Mouse (Mus musculus) spleen, adult 12 weeks (tissue): ENCODE results near the gene Cacng8.

Experiments
- DNase-seq: peaks from one replicate; pipeline ENCODE4 v3.0.0; 2022; ENCODE audit warnings: low spot score

Gene Cacng8

DNA sequence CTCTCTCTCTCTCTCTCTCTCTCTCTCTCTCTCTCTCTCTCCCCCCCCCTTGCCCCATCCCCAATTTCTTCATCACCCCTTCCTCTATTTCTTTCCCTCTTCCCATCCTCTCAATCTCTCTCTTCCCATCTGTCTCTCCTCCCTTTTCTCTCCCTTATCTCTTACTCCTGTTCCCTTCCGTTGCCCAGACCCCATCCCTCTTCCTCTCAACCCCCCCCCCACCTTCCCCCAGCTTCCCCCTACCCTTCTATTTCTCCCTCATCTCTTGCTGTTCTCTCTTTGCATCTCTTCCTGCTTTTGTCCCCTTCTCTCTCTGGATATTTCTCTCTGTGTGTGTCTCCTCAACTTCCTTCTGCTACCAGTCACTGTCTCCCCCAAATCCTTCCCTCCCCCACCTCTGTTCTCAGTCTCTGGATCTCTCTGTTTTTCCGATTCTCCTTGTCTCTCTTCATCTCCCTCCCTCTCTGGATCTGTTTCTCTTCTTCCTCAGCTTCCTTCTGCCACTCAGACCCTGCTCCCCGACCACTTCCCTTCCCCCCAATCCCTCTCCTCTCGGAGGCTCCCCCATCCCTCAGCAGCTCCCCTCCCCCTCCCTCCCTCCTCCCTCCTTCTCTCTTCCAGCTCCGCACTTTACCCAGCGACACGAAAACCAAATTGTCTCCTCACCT, at the start of gene Cacng8:
TSS of gene Cacng8 (plus strand) at position 271 of the 668 bp plus-strand sequence.
- no peak for DNase-seq

DNA sequence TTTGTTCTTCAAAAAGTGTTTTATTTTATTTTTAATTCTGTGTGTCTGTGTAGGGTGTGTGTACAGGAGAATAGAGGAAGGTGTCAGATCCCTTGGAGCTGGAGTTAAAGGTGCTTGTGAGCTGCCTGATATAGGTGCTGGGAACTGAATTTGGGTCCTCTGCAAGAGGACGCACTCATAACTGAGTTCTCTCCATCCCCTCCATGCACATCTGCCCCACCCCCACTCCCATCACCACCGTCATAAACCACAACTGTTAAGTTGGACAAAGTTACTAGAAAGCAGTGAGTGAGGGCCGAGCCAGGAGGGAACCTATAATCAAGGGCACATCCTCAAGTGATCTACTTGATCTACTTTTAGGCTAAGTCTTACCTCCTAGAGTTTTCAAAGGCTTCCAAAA, 46.6 kb upstream of the Cacng8 start:
- DNase-seq, result no peak

DNA sequence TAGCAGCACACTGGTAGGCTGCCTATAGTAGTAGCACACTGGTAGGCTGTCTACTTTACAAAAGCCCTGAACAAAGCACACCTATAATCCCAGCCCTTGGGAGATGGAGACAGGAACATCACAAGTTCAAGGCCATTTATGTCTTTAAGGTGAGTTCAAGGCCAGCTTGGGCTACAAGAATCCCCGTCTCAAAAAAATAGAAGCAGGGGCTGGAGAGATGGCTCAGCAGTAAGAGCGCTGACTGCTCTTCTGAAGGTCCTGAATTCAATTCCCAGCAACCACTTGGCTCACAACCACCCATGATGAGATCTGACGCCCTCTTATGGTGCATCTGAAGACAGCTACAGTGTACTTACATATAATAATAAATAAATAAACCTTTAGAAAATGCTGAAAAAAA, 45.2 kb upstream of the Cacng8 start:
- no peak for DNase-seq

DNA sequence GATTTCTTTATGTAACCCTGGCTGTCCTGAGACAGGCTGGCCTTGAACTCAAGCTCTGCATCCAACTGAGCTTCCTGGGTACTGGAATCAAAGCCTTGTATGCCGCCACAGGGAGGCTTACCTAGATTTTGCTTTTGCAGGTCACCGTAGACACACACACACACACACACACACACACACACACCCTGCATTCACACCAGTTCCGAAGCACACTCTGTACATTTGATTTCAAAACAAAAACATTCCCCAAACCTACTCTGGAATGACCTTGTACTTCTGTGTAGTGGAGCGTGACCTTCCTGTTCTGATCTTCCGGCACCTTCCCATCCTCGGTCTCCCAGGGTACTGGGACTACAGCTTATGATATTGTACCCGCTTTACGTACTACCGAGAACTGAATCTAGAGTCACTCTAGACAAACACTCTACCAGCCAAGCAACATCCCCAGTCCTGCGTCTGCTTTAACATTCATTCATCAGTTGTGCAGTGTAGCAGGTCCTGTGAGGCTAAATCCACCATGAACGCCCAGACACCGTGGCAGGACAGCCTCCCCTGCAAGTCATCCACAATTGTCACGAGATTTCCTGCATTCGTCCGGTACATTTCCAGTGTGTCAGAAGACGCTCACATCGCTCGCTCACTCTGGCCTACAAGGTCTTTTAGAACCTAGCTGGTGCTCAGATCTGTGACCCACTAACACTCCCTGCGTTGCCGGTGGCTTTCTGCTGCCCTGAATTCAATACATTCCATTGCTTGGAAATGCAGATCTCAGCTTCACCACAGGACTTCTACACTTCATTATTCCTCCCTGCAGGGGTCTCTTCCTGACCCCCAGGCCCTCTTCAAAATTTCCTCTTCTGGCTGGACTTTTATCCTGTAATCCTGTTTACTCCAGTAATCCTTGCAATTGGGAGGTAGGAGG, 42.9 kb upstream of the Cacng8 start:
- no peak for DNase-seq

DNA sequence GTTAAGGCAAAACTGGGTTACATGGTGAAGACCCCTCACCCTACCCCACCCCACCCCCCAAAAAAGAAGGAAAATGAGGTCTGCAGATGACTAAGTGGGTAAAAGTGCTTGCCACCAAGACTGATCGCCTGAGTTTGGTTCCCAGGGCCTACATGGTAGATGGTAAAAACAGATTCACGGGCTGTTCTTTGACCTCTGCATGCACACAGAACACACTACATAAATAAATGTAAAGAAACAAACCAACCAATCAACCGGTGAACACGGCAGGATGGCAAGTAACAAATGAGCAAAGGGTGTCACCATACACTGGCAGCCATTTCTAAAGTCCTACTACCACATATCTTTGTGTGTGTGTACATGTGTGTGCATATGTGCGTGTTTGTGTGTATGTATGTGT, 42.2 kb upstream of the Cacng8 start:
- DNase-seq, result no peak

DNA sequence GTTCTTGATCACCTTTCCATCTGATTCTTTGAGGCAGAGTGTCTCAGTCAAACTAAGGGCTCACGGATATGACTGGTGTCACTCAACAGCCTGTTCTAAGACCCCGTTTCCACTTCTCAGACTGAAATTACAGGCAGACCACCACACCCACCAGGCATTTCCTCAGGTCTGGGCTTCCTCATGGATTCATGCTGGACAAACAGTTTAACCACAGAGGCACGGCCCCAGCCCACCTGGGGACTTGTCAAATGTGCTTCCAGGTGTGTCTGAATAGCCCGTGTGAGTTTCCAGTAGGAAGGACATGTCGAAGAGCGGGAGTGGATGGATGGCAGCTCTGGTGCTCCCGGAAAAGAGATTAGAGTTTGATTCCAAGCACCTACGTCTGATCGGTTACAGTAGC, 40.7 kb upstream of the Cacng8 start:
- DNase-seq, result no peak

DNA sequence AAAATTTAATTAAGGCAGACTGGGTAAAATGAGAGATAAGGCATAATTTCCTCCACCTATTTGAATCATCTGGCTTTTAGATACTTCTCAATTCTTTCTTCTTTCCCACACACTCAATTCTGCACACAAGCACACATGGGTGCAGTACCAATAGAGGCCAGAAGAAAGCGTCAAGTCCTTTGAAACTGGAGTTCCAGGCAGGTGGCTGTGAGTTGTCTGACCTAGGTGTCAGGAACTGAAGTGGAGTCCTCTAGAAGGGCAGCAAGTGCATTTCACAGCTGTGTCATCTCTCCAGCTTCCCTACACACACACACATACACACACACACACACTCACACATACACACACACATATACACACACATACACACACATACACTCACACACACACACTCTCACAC, 38.9 kb upstream of the Cacng8 start:
- no peak for DNase-seq

DNA sequence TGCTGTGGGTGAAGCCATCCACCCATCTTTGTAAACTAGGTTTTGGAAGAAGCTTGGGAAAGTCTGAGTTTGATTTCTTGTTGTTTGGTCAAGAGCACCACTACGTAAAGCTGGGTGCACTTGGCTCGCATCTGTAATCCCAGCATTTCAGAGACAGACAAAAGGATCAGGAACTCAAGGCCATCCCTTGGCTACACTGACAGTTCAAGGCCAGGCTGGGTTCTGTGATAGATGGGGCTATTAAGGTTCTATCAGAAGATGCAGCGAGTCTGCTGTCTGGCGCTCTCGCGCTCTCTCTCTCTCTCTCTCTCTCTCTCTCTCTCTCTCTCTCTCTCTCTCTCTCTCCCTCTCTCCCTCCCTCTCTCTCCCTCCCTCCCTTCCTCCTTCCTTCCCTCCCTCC, 35.6 kb upstream of the Cacng8 start:
- DNase-seq, result no peak

DNA sequence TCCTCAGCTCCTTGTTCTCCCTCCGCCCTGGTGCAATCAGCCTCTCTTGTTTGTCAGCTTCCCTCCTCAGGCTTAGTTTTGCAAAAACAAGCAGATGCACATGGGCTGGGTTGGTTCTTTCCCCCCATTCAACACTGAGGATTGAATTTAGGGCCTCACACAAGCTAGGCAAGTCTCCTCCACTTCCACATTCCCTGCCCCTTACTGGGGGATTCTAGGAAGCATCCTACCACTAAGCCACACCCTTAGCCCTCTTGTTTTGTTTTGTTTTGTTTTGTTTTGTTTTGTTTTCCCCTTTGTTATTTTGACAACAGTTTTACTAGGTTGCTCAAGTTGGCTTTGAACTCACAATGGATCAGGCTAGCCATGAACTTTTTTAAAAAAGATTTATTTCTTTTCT, 29.8 kb upstream of the Cacng8 start:
- DNase-seq, result no peak

DNA sequence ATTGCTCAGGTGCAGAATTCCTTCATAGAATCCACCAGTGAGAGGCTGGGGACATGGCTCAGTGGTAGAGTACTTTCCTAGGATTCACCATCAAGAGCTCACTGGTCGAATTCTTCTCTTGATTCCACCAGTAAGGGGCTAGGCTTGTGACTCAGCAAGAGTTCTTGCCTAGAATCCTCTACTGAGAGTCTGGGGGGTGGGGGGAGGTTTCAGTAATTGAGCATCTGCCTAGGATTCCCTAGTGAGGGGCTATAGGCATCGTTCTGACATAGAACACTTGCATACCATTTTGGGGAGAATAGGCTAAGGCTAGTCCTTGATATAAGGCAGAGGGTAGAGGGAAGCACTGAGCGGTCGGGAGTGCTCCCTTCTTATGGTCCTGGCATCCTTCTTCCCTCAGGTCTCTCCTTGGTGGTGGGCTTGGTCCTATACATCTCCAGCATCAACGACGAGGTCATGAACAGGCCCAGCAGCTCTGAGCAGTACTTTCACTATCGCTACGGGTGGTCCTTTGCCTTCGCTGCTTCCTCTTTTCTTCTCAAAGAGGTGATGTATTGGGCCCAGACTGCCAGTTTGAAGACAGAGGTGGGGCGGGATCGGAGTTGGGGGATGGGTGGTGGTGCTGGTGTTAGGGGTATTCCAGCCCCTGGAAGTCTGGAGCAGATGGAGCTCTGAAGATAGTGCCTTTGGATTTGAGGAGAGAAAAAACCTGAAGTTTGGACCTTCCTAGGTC, 24.8 kb upstream of the Cacng8 start:
- DNase-seq, result no peak

DNA sequence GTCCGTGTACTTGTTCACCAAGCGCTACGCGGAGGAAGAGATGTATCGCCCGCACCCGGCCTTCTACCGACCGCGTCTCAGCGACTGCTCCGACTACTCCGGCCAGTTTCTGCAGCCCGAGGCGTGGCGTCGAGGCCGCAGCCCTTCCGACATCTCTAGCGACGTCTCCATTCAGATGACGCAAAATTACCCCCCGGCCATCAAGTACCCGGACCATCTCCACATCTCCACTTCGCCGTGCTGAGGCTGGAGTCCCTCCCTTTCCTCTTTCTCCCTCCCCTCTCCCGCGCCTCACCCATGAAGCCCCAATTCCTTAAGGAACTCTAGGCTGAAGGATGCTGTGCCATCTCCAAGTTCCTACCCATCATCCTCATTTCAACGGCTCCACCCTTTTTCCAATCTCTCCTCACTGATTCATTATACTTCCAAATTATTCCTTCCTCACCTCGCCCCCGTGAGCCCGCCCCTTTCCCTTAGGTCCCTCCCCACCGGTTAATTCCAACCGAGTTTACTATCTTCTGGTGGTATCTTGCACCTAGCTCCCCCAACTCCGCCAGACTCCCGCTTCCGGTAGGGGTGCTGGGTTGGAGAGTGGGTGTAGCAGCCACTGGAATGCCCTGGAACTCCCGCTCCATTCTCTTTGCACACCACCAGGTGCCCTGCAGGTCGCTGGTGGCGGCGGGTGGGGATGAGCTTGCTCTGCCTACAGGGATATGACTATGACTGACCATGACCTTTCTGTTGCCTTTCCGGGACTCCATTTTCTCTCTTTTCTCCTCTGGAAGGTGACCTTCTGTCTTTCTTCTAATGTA, 23.6 kb upstream of the Cacng8 start:
- no peak for DNase-seq

DNA sequence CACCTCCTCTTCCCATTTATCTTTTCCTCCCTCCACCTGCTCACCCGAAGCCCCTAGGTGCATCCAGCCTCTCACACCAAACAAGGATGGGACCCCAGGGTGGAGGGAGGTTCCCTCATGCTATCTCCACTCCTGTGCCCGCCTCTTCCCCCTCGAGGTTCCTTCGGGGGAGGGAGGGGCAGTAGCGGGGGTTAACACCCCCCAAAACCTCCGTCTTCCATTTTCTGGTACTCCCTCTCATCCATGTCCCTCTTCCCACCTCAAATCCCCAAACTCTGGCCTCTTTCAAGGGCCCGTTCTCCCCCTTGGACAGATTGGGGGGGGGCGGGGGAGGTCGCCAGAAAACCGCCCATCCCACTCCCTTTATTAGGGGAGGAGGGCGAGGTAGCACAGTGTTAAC, 22.9 kb upstream of the Cacng8 start:
- no peak for DNase-seq

DNA sequence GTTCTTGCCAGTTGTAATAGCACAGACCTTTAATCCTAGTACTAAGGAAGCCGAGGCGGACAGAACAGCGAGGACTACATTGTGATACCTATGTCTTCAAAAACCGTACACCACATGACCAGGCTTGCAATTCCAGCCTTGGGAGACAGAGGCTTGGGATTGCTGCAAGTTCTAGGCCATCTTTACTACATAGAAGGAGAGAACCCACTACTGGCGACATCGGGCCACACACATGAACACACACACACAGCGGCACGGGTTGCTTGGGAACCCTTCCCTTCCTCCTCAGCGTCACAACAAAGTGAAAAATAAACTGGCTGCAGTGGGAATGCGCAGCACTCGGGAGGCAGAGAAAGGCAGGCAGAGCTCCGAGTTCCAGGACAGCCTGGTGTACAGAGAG, 22.2 kb upstream of the Cacng8 start:
- DNase-seq, result no peak

DNA sequence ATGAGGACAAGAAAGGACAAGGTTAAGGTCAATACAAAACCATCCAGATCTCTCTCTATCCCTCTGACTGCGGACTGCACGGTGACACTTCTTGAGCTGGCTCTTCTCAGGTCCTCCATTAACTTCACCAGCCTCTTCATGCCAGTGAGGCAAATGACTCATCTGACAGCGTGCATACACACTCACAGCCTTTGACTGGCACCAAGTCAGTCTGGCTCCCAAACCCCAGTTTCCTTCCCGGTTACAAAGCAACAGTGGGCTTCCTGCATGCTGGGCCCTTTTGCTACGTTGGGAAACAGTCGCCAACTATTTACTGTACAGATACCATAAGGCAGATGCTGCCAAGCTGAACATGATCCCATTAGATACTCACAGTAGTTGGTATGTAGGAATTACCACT, 21.3 kb upstream of the Cacng8 start:
- DNase-seq, result no peak

DNA sequence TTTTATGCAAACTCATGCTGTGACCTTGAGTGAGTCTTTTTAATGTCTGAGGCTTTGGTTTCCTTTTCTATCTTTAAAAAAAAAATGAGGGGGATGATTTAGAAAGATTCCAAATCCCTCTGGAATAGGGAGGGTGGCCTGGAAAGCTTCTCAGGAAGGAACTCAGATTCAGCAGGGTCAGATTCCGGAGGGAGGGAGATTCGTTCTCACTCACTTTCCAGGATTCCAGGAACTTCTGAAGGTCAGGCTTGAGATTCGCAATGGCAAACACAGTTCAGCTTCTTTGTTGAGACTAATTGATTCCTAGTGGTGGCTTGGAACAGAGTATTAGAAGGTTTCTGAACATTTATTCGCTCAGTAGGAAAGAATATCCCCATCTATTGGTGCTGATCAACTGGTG, 20.1 kb upstream of the Cacng8 start:
- DNase-seq, result no peak

DNA sequence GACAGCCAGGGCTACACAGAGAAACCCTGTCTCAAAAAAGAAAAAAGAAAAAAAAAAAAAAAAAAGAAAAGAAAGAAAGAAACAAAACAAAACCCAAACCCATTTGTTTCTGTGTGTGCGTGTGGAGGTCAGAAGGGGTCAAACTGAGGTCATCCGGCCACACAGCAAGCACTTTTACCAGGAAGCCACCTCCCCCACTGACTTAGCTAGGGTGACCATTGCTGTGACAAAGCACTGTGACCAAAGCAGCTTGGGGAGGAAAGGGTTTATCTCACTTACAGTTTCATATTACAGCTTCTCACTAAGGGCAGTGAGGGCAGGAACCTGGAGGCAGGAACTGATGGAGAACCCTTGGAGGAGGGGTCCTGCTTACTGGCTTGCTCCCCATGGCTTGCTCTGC, 18.1 kb upstream of the Cacng8 start:
- DNase-seq, result no peak

DNA sequence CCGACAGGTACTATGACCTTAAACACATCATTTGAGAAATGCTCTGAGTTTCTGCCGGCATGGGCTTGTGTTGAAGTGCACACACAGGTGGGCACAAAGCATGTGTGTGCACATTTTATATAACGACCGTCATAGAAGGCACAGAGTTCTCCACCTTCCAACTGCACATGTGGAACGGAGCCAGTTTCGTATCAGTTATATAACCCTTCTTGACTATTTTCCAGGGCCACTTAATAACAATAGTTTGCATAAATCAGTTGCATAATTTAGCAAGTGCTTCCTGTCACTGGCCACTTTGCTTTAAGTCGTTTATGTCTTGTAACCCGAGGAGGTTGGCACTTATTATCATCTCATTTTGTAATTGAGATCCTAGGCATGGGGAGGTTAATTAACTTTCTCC, 16.7 kb upstream of the Cacng8 start:
- no peak for DNase-seq

DNA sequence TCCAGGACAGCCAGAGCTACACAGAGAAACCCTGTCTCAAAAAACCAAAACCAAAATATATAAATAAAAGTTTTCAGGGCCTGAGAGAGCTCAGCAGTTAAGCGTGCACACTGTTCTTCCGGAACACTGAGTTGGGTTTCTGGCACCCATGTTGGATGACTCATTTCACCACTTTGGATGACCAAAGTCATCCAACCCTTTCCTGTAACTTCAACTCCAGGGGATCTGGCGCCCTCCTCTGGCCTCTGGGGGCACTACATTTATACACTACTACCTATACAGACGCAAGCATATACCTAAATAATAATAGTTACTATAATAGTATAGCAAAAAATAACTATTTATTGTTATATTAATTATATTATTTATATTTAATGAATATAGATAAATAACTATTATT, 13.7 kb upstream of the Cacng8 start:
- peak; percentile 5 for DNase-seq

DNA sequence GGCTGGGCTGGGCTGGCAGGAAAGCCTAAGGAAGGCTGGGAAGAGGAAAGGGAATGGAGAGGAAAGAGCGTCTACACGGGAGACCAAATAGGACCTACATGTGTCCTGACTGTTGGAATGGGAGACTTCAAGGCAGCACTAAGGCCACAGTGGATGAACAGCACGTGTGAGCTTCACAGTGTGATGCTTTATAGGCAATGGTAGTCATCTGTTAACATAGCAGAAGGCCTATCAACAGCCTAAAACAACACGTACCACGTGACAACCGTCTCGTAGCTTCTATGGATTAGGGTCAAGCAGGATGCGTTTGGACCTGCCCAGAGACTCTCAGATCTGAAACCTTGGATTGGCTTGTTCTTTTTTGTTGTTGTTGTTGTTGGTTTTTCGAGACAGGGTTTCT, 8.4 kb upstream of the Cacng8 start:
- DNase-seq, result no peak

DNA sequence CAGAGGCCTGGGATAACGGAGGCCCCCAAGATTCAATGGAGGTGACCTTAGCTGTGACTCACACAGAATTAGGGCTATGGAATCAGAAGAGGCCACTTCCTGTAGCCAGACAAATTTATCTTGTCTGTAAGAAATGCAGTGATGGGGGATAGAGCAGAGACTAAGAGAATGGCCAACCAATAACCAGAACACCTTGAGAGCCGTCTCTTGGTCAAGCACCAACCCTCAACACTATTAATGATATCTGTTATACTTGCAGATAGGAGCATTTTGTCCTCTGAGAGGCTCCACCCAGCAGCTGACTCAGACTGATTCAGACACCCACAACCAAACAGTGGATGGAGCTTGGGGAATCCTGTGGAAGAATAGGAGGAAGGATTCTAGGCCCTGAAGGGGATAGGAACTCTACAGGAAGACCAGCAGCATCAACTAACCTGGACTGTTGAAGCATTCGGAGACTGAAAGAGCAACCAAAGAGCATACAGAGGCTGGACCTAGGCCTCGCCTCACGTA, 5.6 kb upstream of the Cacng8 start:
- DNase-seq, result no peak

DNA sequence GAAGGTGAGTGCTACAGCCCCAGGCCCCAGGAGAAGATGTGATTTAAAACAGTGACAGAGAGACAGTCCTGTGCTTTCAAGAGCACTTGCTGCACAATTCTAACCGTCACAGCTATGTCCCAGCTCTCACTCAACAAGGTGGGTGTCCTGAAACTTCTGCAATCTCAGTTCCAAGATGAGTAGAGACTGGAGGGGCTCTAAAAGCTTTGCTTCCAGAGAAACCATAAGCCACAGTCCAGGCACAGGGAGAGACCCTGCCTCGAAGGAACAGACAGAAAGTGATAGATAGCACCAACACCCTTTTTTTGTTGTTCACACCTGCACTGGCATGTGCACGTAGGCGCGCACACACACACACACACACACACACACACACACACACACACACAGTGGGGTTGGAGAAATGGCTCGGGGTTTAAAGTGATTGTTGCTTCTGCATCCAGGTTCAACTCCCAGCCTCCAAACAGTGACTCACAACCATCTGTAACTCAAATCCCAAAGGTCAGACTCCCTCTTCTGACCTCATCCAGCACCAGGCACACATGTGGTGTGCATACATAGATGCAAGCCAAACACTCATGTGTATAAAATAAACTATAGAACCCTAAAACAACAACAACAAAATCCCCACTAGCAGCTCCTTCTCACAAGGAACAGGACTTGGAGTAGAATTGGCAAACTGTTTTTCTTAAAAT, 4.3 kb upstream of the Cacng8 start:
- DNase-seq, result no peak
